In the genomic region with DNA sequence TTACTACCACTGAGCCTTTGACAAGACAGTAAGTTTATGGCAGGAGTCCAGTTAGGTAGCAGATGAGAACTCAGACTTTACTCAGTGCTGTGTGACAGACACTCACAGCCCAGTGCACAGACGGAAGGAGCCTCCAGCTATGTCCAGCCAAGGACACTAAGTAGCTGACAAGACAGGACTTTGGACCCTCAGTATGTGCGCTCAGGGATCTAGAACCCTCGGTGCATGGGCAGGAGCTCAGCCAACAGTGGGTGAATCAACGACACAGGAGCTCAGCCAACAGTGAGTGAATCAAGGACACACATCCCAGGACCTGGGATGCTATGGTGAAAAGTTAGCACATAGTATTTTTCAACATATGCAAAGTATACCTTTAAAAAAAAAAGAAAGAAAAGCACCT, we compare ENCODE assay signal across 12 mouse cellular contexts. TPM values are rescaled to one million over a fixed set of nuclear protein-coding genes. Genes with fewer than 3 reads are reported as not detected.
DNase-seq lines count a peak whose midpoint lies in the region; ATAC-seq and TF ChIP-seq lines count a peak whose summit lies in the region.
"Had no signal": no experiment of that assay in that cellular context is flagged by ENCODE, and none has a peak within 500 bp of the region (broad histone marks: within the 10 kb centered on the region; RNA-seq: fewer than 3 reads in every experiment).

No protein-coding gene starts in this region.

- H3K4me3 ChIP-seq in heart, embryonic 15.5 days: no peak overlapping the region
- H3K4me3 ChIP-seq in bone marrow, adult 2 months (replicated peaks; ENCODE audit: control insufficient read depth, low read depth, low read length): no peak overlapping the region
- no peak overlapping the region for H3K4me3 ChIP-seq in brown adipose tissue, adult 24 weeks (ENCODE audit: insufficient read depth, low read depth, low read length)
- no peak overlapping the region for H3K4me3 ChIP-seq in kidney, embryonic 15.5 days (replicated peaks)
- H3K4me3 ChIP-seq: embryonic facial prominence, embryonic 12.5 days; forebrain, embryonic 10.5 days; liver, embryonic 15.5 days; midbrain, embryonic 10.5 days; neural tube, embryonic 13.5 days had no signal

- no peak overlapping the region for H3K9ac ChIP-seq in heart, embryonic 15.5 days
- H3K9ac ChIP-seq in kidney, embryonic 15.5 days: no peak overlapping the region
- H3K9ac ChIP-seq: embryonic facial prominence, embryonic 12.5 days; liver, embryonic 15.5 days; neural tube, embryonic 13.5 days had no signal

- no peaks in the 10 kb centered on the region for H3K36me3 ChIP-seq in heart, embryonic 15.5 days
- H3K36me3 ChIP-seq in kidney, embryonic 15.5 days: peaks cover 81% of the 10 kb centered on the region
- H3K36me3 ChIP-seq: embryonic facial prominence, embryonic 12.5 days had no signal

- no peak for TF ChIP-seq POLR2A in bone marrow, adult 2 months (IDR thresholded peaks at IDR 0.05; ENCODE audit: borderline replicate concordance, control insufficient read depth, low read depth, low read length)

- TF ChIP-seq CTCF in bone marrow, adult 2 months (IDR thresholded peaks at IDR 0.05; ENCODE audit: control insufficient read depth, insufficient read depth, low read length): no peak

- H3K9me3 ChIP-seq in heart, embryonic 15.5 days (replicated peaks): no peaks in the 10 kb centered on the region
- no peaks in the 10 kb centered on the region for H3K9me3 ChIP-seq in kidney, embryonic 15.5 days (replicated peaks)
- H3K9me3 ChIP-seq: embryonic facial prominence, embryonic 12.5 days; forebrain, embryonic 10.5 days; liver, embryonic 15.5 days; midbrain, embryonic 10.5 days; neural tube, embryonic 13.5 days had no signal

- 82% methylated on average over 4 of the region's 4 CpGs for WGBS in heart, embryonic 15.5 days
- 93% methylated on average over 4 of the region's 4 CpGs for WGBS in bone marrow, adult 2 months
- WGBS in kidney, embryonic 15.5 days: 78% methylated on average over 4 of the region's 4 CpGs

- H3K27me3 ChIP-seq in heart, embryonic 15.5 days: peaks cover 3% of the 10 kb centered on the region
- H3K27me3 ChIP-seq in kidney, embryonic 15.5 days: no peaks in the 10 kb centered on the region
- H3K27me3 ChIP-seq: embryonic facial prominence, embryonic 12.5 days; liver, embryonic 15.5 days; neural tube, embryonic 13.5 days had no signal

- no peak overlapping the region for H3K4me2 ChIP-seq in heart, embryonic 15.5 days
- H3K4me2 ChIP-seq in kidney, embryonic 15.5 days: no peak overlapping the region
- H3K4me2 ChIP-seq: embryonic facial prominence, embryonic 12.5 days; liver, embryonic 15.5 days; neural tube, embryonic 13.5 days had no signal

- peaks cover 18% of the 10 kb centered on the region for H3K4me1 ChIP-seq in heart, embryonic 15.5 days (replicated peaks)
- peaks cover 5% of the 10 kb centered on the region for H3K4me1 ChIP-seq in bone marrow, adult 2 months (ENCODE audit: control insufficient read depth, insufficient read depth, low read length)
- H3K4me1 ChIP-seq in brown adipose tissue, adult 24 weeks (ENCODE audit: control insufficient read depth, insufficient read depth, insufficient read length, low read length): peaks cover 13% of the 10 kb centered on the region
- peaks cover 13% of the 10 kb centered on the region; the same call in 1 of the 2 replicates for H3K4me1 ChIP-seq in kidney, embryonic 15.5 days

- no peak for DNase-seq in heart, adult 9 months (ENCODE audit: low spot score in 2 of 2)
- DNase-seq in thymus, postnatal 36 days: no peak
- no peak for DNase-seq in left cerebral cortex, adult 11 months (ENCODE audit: low spot score)

- ATAC-seq in heart, embryonic 15.5 days (replicated peaks; ENCODE audit: insufficient number of reproducible peaks, insufficient read depth, low FRiP score, low read depth): no peak
- 0 out of 2 replicates have a peak, but pooled peaks have one; percentile 7 for ATAC-seq in kidney, embryonic 15.5 days (replicated peaks; ENCODE audit: low FRiP score)

- H3K27ac ChIP-seq in heart, embryonic 15.5 days: peak overlapping the region; percentile 75
- H3K27ac ChIP-seq in bone marrow, adult 2 months (ENCODE audit: control insufficient read depth, insufficient read depth, low read depth, low read length, poor library complexity): peak overlapping the region; percentile 34; the same call in 1 of the 2 replicates
- H3K27ac ChIP-seq in brown adipose tissue, adult 24 weeks (replicated peaks; ENCODE audit: low read depth, low read length): peak overlapping the region; percentile 69
- peak overlapping the region; percentile 80 for H3K27ac ChIP-seq in kidney, embryonic 15.5 days
- H3K27ac ChIP-seq: liver, embryonic 15.5 days; midbrain, embryonic 10.5 days had no signal

RNA-seq across cellular contexts. Expression of a gene that starts 28.7 kb away (rescaled TPM):
- polyA plus RNA-seq in heart, embryonic 15.5 days (2015; fragmentation: Nextera tagmentation; extraction: Ambion mirVana): 6.0 and 7.1 TPM in 2 replicates
- 1.4 TPM in 1 of 2 replicates, not detected in the other for polyA plus RNA-seq in bone marrow, adult 2 months (2011; ENCODE audit: insufficient read depth, insufficient read length, low replicate concordance, missing spikeins)
- polyA plus RNA-seq in brown adipose tissue, adult 24 weeks (2012; ENCODE audit: insufficient read depth, insufficient read length, missing spikeins): not detected in 2 replicates
- 0.51 and 0.53 TPM in 2 replicates for polyA plus RNA-seq in kidney, embryonic 15.5 days (2015; fragmentation: Nextera tagmentation; extraction: Ambion mirVana)
